Mouse (Mus musculus) hindbrain, embryonic 11.5 days (tissue): ENCODE measurements around the gene Klhl35. TPM values are rescaled to one million over a fixed set of nuclear protein-coding genes. Genes with fewer than 3 reads are reported as not detected.

Experiments used
- ATAC-seq: fragments of 200-750 bp; cut with Nextera tagmentation; 2 replicates; pipeline ENCODE4 v1.8.0; 2017; ENCODE audit warnings: mild to moderate bottlenecking, moderate TSS enrichment, moderate library complexity; ENCODE audit not compliant: low FRiP score
- DNase-seq: peaks from one replicate; pipeline ENCODE4 v3.0.0-alpha.2; 2015; ENCODE audit warnings: low spot score
- H3K27ac ChIP-seq: fragments of 300-500 bp; sonication (generic); 2 replicates; pipeline ENCODE4 v1.5.1; 2014; ENCODE audit warnings: mild to moderate bottlenecking, low read depth, low read length
- H3K27me3 ChIP-seq: fragments of 300-500 bp; sonication (generic); 2 replicates; pipeline ENCODE4 v1.6.1; 2014; ENCODE audit warnings: mild to moderate bottlenecking, low read length, moderate library complexity, mixed read lengths; ENCODE audit not compliant: control insufficient read depth, insufficient read depth
- H3K36me3 ChIP-seq: fragments of 300-500 bp; sonication (generic); 2 replicates; pipeline ENCODE4 v1.6.1; 2014; ENCODE audit warnings: mild to moderate bottlenecking, low read length, moderate library complexity, mixed read lengths; ENCODE audit not compliant: control insufficient read depth, insufficient read depth
- H3K4me1 ChIP-seq: fragments of 300-500 bp; sonication (generic); replicated peaks from 2 replicates; pipeline ENCODE4 v1.6.1; 2014; ENCODE audit warnings: low read length, mixed read lengths; ENCODE audit not compliant: control insufficient read depth, insufficient read depth
- H3K4me2 ChIP-seq: fragments of 300-500 bp; sonication (generic); replicated peaks from 2 replicates; pipeline ENCODE4 v1.6.1; 2014; ENCODE audit warnings: mild to moderate bottlenecking, low read depth, low read length
- H3K4me3 ChIP-seq: fragments of 300-500 bp; sonication (generic); 2 replicates; pipeline ENCODE4 v1.5.1; 2014; ENCODE audit warnings: low read depth, low read length
- H3K9ac ChIP-seq: fragments of 300-500 bp; sonication (generic); 2 replicates; pipeline ENCODE4 v1.6.1; 2014; ENCODE audit warnings: low read depth, low read length
- H3K9me3 ChIP-seq: fragments of 300-500 bp; sonication (generic); 2 replicates; pipeline ENCODE4 v1.6.1; 2016; ENCODE audit warnings: low read length; ENCODE audit not compliant: control insufficient read depth
- WGBS: fragments of 180-500 bp; shearing (Covaris S2); extraction: QIAGEN DNeasy Blood & Tissue Kit; methylation state at CpG from one replicate; pipeline ENCODE4 v1.1.7; 2014; 5-methylcytosine and 5-hydroxymethylcytosine counted together
- polyA plus RNA-seq: library from polyadenylated mRNA; unstranded; fragments of >200 nt; fragmentation: Nextera tagmentation; extraction: Ambion mirVana; gene quantifications from 2 replicates; pipeline ENCODE4 v1.2.1, GENCODE M21; 2014

Gene Klhl35
- 30.3 and 35.7 TPM in 2 replicates for polyA plus RNA-seq

DNA sequence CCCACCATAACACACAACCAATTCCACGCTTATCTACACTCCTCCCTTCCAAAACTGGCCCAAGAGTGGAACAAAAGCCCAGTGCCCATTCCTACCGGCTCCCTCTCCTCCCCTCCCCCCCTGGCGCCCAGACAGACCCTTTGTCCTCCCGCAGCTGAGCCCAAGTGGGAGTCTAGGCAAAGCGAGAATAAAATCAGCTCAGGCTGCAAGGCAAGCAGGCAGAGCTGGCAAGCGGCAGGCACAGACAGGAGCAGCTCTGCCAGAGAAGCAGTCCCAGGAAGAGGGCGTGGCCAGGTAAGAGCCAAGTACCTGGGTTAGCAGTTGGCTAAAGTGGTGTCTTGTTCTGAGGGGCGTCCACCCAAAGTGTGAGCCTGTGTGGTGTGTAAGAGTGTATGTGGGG, at the start of gene Klhl35:
Klhl35 (plus strand) TSS at position 194 of the 400 bp plus-strand sequence.
- no peaks in the 10 kb centered on the region for H3K36me3 ChIP-seq
- H3K4me2 ChIP-seq = peak within 1 kb of the TSS; percentile 83
- DNase-seq (peak; percentile 81), ATAC-seq (peak; percentile 58; the same call in 1 of the 2 replicates)
- H3K4me3 ChIP-seq = peak within 1 kb of the TSS; percentile 31
- H3K27ac ChIP-seq = peak within 1 kb of the TSS; percentile 84
- peaks cover 14% of the 10 kb centered on the region for H3K4me1 ChIP-seq
- peak within 1 kb of the TSS; percentile 68 for H3K9ac ChIP-seq
- H3K9me3 ChIP-seq = no peaks in the 10 kb centered on the region
- H3K27me3 ChIP-seq = peaks cover 10% of the 10 kb centered on the region; the same call in 1 of the 2 replicates
- 18% methylated on average over 8 of the region's 8 CpGs for WGBS

DNA sequence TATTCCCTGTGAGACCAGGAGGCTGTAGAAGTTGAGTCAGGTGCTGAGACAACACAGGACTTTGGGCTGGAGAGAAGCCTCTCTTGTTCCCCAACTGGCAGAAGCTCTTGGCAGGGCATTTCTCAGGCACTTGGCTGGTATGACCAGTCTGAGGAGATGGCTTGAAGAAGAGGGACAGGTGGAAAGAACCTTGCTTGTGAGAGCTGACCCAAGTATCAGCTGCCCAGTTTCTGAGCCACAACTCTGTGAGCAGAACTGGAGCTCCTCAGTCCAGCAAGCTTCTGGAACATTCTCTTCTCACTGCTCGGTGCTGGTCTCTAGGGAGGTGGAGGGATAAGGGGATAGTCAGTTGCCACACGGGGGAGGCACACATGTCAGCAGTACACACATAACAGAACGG, 46.5 kb upstream of the Klhl35 start:
- H3K27ac ChIP-seq = no peak overlapping the region
- ATAC-seq (no peak), DNase-seq (no peak)
- no peak overlapping the region for H3K4me2 ChIP-seq
- H3K9ac ChIP-seq = no peak overlapping the region
- no peaks in the 10 kb centered on the region for H3K27me3 ChIP-seq
- H3K4me1 ChIP-seq = no peaks in the 10 kb centered on the region
- no peak overlapping the region for H3K4me3 ChIP-seq
- no peaks in the 10 kb centered on the region for H3K9me3 ChIP-seq
- no peaks in the 10 kb centered on the region for H3K36me3 ChIP-seq
- 82% methylated on average over 3 of the region's 3 CpGs for WGBS

DNA sequence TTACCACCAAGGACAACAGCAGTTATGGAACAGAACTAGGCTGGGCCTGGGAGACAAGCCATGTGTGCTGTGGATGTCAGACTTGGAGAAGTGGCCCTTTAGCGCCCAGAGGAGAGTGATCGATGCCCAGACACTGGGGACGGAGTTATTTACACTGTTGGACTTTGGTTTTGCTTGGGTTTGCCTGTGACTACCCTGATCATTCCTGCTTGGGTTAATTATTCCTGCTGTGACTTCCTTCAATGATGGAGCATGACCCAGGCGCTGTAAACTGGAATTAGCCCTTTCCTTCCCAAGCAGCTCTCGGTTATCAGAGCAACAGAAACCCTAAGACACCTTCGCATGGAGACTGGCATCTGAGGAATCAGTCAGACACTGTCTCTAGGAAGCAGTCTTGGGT, 44.8 kb upstream of the Klhl35 start:
- 88% methylated on average over 6 of the region's 6 CpGs for WGBS
- Histone ChIP-seq H3K27ac (no peak overlapping the region), H3K9ac (no peak overlapping the region), H3K36me3 (no peaks in the 10 kb centered on the region), H3K4me2 (no peak overlapping the region), H3K27me3 (no peaks in the 10 kb centered on the region), H3K4me1 (no peaks in the 10 kb centered on the region), H3K9me3 (no peaks in the 10 kb centered on the region), H3K4me3 (no peak overlapping the region)
- no peak for ATAC-seq
- no peak for DNase-seq

DNA sequence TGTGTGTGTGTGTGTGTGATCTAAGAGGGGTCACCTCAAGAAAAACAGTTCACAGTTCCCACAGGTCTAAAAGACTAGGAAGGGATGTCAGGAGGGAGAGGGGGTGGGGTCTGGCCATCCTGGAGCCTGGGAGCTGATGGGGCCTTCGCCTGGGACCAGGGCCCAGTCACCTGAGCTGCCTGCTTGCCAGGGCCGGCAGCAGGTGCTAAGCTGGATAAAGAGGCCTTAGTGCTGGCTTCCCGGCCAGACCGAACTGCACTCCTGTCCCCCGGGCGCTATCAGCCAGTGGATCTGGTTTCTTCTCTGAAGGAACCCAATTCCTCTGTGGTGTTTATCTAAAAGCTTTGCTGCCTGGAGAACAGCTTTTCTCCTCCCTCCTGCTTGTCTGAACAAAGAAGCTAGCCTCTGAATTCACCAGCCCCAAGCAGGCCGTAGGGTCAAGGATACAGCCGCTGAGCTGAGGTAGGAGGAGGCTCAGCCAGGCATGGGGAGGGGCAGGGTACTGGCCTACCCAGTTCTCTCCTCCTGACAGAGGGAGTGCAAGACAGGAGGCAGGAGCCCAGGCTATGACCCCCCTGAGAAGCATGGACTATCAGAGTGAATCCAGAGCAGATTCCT, 41.2 kb upstream of the Klhl35 start:
- ATAC-seq (peak; percentile 49; the same call in 1 of the 2 replicates), DNase-seq (no peak)
- Histone ChIP-seq H3K27me3 (no peaks in the 10 kb centered on the region), H3K27ac (peak overlapping the region; percentile 49; the same call in 1 of the 2 replicates), H3K4me1 (no peaks in the 10 kb centered on the region), H3K4me2 (no peak overlapping the region), H3K9me3 (no peaks in the 10 kb centered on the region), H3K36me3 (no peaks in the 10 kb centered on the region), H3K9ac (no peak overlapping the region), H3K4me3 (no peak overlapping the region)
- 37% methylated on average over 8 of the region's 8 CpGs for WGBS

DNA sequence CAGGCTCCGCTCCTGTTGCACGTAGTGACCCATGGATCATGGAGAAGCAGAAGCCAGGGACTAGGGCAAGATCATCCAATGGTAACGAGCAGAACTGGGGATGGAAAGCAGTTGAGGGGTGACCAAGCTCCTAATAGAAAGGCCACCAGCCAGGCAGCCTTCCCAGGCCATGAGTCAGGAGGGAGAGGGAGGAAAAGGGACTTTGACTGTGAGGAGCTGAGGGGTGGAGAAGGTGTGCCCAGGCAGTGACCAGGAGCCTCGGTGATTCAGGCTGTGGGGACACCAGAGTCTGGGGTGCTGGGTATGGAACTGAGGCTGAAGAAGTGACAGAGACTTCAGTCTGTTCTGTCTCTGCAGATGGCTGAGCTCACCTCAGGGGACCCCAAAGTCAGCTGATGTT, 40.1 kb upstream of the Klhl35 start:
- DNase-seq (no peak), ATAC-seq (no peak)
- no peaks in the 10 kb centered on the region for H3K27me3 ChIP-seq
- H3K36me3 ChIP-seq = no peaks in the 10 kb centered on the region
- 81% methylated on average over 4 of the region's 4 CpGs for WGBS
- H3K4me3 ChIP-seq = no peak overlapping the region
- no peaks in the 10 kb centered on the region for H3K4me1 ChIP-seq
- peak overlapping the region; percentile 49; the same call in 1 of the 2 replicates for H3K27ac ChIP-seq
- no peak overlapping the region for H3K4me2 ChIP-seq
- no peak overlapping the region for H3K9ac ChIP-seq
- no peaks in the 10 kb centered on the region for H3K9me3 ChIP-seq

DNA sequence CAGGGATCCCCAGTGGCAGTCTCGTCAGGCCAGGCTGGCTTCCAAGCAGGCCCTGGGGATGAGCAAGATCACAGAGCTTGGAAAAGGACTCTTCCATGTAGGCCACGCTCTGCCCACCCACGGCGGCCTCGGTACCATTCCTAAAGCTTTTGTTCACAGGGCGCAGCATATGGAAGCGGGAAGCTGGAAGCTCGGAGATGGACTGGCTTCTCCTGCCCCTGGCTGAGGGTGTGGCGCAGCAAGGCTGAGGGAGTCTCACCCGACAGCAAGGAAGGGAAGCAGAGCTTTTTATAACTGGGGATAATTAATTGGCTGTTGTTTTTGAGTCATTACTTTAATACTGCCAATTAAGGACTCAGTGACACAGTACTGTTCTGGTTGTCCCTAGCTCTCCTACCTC, 38.8 kb upstream of the Klhl35 start:
- no peak for DNase-seq
- Histone ChIP-seq H3K4me3 (no peak overlapping the region), H3K36me3 (no peaks in the 10 kb centered on the region), H3K4me1 (no peaks in the 10 kb centered on the region), H3K9ac (no peak overlapping the region), H3K27me3 (no peaks in the 10 kb centered on the region), H3K9me3 (no peaks in the 10 kb centered on the region), H3K4me2 (no peak overlapping the region), H3K27ac (no peak overlapping the region)
- ATAC-seq = no peak
- WGBS = 62% methylated on average over 10 of the region's 10 CpGs

GRCm38 (mm10) chr7:99427987-99428386, 37.8 kb upstream of the Klhl35 start:
- no peak overlapping the region for H3K4me3 ChIP-seq
- DNase-seq (no peak), ATAC-seq (no peak)
- H3K27ac ChIP-seq = no peak overlapping the region
- no peaks in the 10 kb centered on the region for H3K27me3 ChIP-seq
- no peak overlapping the region for H3K4me2 ChIP-seq
- H3K9me3 ChIP-seq = no peaks in the 10 kb centered on the region
- H3K36me3 ChIP-seq = no peaks in the 10 kb centered on the region
- H3K4me1 ChIP-seq = no peaks in the 10 kb centered on the region; the same call in 1 of the 2 replicates
- H3K9ac ChIP-seq = no peak overlapping the region
- WGBS = 91% methylated on average over 3 of the region's 3 CpGs

DNA sequence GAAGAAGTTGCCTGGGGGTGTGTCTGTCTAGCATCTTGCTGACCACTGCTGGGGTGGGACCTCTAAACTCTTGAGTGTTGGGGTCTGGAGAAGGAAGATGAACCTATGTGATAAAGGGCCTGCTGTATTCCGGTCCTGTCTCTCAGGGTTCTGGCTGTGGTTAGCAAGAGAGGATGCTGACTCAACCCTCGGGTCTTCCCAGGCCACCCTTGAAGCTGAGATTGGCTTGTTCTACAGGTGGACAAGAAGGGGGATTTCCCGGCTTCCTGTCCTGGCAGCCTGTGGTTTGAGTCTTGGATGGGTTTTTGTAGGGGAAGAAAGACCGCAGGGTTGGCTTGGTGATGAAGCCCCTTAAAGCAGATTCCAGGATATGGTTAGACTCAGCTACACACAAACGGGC, 37.0 kb upstream of the Klhl35 start:
- Histone ChIP-seq H3K9ac (no peak overlapping the region), H3K27me3 (no peaks in the 10 kb centered on the region), H3K4me1 (no peaks in the 10 kb centered on the region; the same call in 1 of the 2 replicates), H3K27ac (no peak overlapping the region), H3K4me2 (no peak overlapping the region), H3K4me3 (no peak overlapping the region), H3K9me3 (no peaks in the 10 kb centered on the region), H3K36me3 (no peaks in the 10 kb centered on the region)
- no peak for DNase-seq
- no peak for ATAC-seq
- WGBS = 88% methylated on average over 5 of the region's 5 CpGs

GRCm38 (mm10) chr7:99429786-99430185, 36.0 kb upstream of the Klhl35 start:
- WGBS = 69% methylated on average over 6 of the region's 6 CpGs
- Histone ChIP-seq H3K4me3 (no peak overlapping the region), H3K4me1 (no peaks in the 10 kb centered on the region; the same call in 1 of the 2 replicates), H3K27me3 (no peaks in the 10 kb centered on the region), H3K9me3 (no peaks in the 10 kb centered on the region), H3K4me2 (no peak overlapping the region), H3K27ac (no peak overlapping the region), H3K9ac (no peak overlapping the region), H3K36me3 (no peaks in the 10 kb centered on the region)
- ATAC-seq = no peak
- DNase-seq = no peak
